ENCODE assay signal across 10 mouse cellular contexts in the genomic region with DNA sequence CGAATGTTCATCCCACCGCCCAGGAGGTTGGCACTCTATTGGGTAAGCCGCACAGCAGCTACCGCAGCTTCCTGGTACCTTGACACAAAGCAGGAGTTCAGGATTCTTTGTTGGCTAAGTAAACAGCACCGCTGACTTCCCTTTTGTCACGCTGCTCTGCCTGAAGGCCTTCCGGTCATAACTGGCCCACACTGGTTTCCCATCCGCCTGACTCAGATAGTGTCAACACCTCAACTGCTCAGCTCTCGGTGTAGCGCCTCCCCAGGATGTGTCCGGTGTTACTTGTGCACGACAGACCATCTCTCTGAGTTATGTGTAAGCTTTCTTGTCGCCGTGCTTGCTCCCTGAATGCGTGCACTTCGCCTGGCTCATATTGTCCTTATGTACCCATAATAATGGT.
DNase-seq lines count a peak whose midpoint lies in the region; ATAC-seq and TF ChIP-seq lines count a peak whose summit lies in the region.
"Had no signal": no experiment of that assay in that cellular context is flagged by ENCODE, and none has a peak within 500 bp of the region (broad histone marks: within the 10 kb centered on the region; RNA-seq: fewer than 3 reads in every experiment).

No protein-coding gene starts in this region.

- WGBS in midbrain, embryonic 11.5 days: 65% methylated on average over 16 of the region's 16 CpGs
- 64% methylated on average over 16 of the region's 16 CpGs for WGBS in midbrain, postnatal 0 days
- 52% methylated on average over 16 of the region's 16 CpGs for WGBS in intestine, embryonic 14.5 days
- WGBS in liver, embryonic 12.5 days (ENCODE audit: insufficient replicate concordance): 61% methylated on average over 16 of the region's 16 CpGs
- 57% methylated on average over 16 of the region's 16 CpGs for WGBS in stomach, embryonic 15.5 days

- no peak overlapping the region for H3K4me3 ChIP-seq in midbrain, embryonic 11.5 days (ENCODE audit: low read depth, low read length)
- H3K4me3 ChIP-seq in midbrain, postnatal 0 days (ENCODE audit: low read depth, low read length): no peak overlapping the region
- H3K4me3 ChIP-seq in intestine, embryonic 14.5 days (ENCODE audit: low read depth, low read length): no peak overlapping the region
- no peak overlapping the region for H3K4me3 ChIP-seq in liver, embryonic 12.5 days
- no peak overlapping the region for H3K4me3 ChIP-seq in stomach, embryonic 15.5 days (replicated peaks)
- H3K4me3 ChIP-seq: embryonic facial prominence, embryonic 13.5 days; megakaryocyte, embryonic 14.5 days had no signal

- ATAC-seq in midbrain, embryonic 11.5 days (ENCODE audit: low FRiP score): 0 out of 2 replicates have a peak, but pooled peaks have one; percentile 15
- no peak for ATAC-seq in midbrain, postnatal 0 days (ENCODE audit: low FRiP score)
- peak; percentile 83 for ATAC-seq in intestine, embryonic 14.5 days (replicated peaks; ENCODE audit: low FRiP score, low TSS enrichment, low read depth)
- ATAC-seq in liver, embryonic 12.5 days: peak; percentile 76
- peak; percentile 92 for ATAC-seq in stomach, embryonic 15.5 days (ENCODE audit: insufficient read depth, low FRiP score, low read depth)

- DNase-seq in midbrain, embryonic 11.5 days (ENCODE audit: low spot score, missing footprints): peak; percentile 86
- no peak for DNase-seq in midbrain, postnatal 0 days (ENCODE audit: low spot score)
- DNase-seq in intestine, embryonic 14.5 days (ENCODE audit: low spot score): no peak
- DNase-seq in layer of hippocampus, adult 9-10 months (ENCODE audit: low spot score): no peak
- no peak for DNase-seq in layer of hippocampus, postnatal 14 days (ENCODE audit: low spot score in 2 of 2)
- no peak for DNase-seq in layer of hippocampus, adult 8-10 months (ENCODE audit: low spot score in 2 of 2)

- H3K27me3 ChIP-seq in midbrain, embryonic 11.5 days (ENCODE audit: control insufficient read depth, insufficient read depth, low read length): no peaks in the 10 kb centered on the region
- no peaks in the 10 kb centered on the region for H3K27me3 ChIP-seq in midbrain, postnatal 0 days (ENCODE audit: insufficient read depth, low read length)
- H3K27me3 ChIP-seq in intestine, embryonic 14.5 days (replicated peaks; ENCODE audit: control insufficient read depth, insufficient read depth, low read length): no peaks in the 10 kb centered on the region
- no peaks in the 10 kb centered on the region for H3K27me3 ChIP-seq in liver, embryonic 12.5 days (replicated peaks)
- H3K27me3 ChIP-seq in stomach, embryonic 15.5 days (replicated peaks): no peaks in the 10 kb centered on the region
- H3K27me3 ChIP-seq: embryonic facial prominence, embryonic 13.5 days; megakaryocyte, embryonic 14.5 days had no signal

- H3K36me3 ChIP-seq in midbrain, embryonic 11.5 days (ENCODE audit: control insufficient read depth, insufficient read depth, low read length): no peaks in the 10 kb centered on the region
- no peaks in the 10 kb centered on the region for H3K36me3 ChIP-seq in midbrain, postnatal 0 days (ENCODE audit: insufficient read depth, low read length)
- no peaks in the 10 kb centered on the region for H3K36me3 ChIP-seq in intestine, embryonic 14.5 days (ENCODE audit: control insufficient read depth, insufficient read depth, low read length)
- no peaks in the 10 kb centered on the region for H3K36me3 ChIP-seq in liver, embryonic 12.5 days
- no peaks in the 10 kb centered on the region for H3K36me3 ChIP-seq in stomach, embryonic 15.5 days
- H3K36me3 ChIP-seq: embryonic facial prominence, embryonic 13.5 days had no signal

- H3K4me2 ChIP-seq in midbrain, embryonic 11.5 days: no peak overlapping the region
- H3K4me2 ChIP-seq in midbrain, postnatal 0 days (ENCODE audit: low read depth, low read length, poor library complexity, severe bottlenecking): no peak overlapping the region
- no peak overlapping the region for H3K4me2 ChIP-seq in intestine, embryonic 14.5 days (ENCODE audit: low read length)
- H3K4me2 ChIP-seq in liver, embryonic 12.5 days: no peak overlapping the region
- H3K4me2 ChIP-seq in stomach, embryonic 15.5 days: no peak overlapping the region
- H3K4me2 ChIP-seq: embryonic facial prominence, embryonic 13.5 days had no signal

- no peak overlapping the region for H3K27ac ChIP-seq in midbrain, embryonic 11.5 days (ENCODE audit: low read depth, low read length)
- no peak overlapping the region for H3K27ac ChIP-seq in midbrain, postnatal 0 days (ENCODE audit: low read depth, low read length)
- no peak overlapping the region for H3K27ac ChIP-seq in intestine, embryonic 14.5 days (ENCODE audit: low read depth)
- H3K27ac ChIP-seq in liver, embryonic 12.5 days: no peak overlapping the region
- peak overlapping the region; percentile 17; the same call in 1 of the 2 replicates for H3K27ac ChIP-seq in stomach, embryonic 15.5 days
- H3K27ac ChIP-seq: embryonic facial prominence, embryonic 13.5 days had no signal

- H3K9ac ChIP-seq in midbrain, embryonic 11.5 days (ENCODE audit: low read length): no peak overlapping the region
- H3K9ac ChIP-seq in midbrain, postnatal 0 days (replicated peaks; ENCODE audit: low read length, poor library complexity, severe bottlenecking): no peak overlapping the region
- no peak overlapping the region for H3K9ac ChIP-seq in intestine, embryonic 14.5 days (ENCODE audit: low read length)
- no peak overlapping the region for H3K9ac ChIP-seq in liver, embryonic 12.5 days
- no peak overlapping the region for H3K9ac ChIP-seq in stomach, embryonic 15.5 days
- H3K9ac ChIP-seq: embryonic facial prominence, embryonic 13.5 days had no signal

- H3K9me3 ChIP-seq in midbrain, embryonic 11.5 days (ENCODE audit: control insufficient read depth, low read length): no peaks in the 10 kb centered on the region
- H3K9me3 ChIP-seq in midbrain, postnatal 0 days (ENCODE audit: low read length): no peaks in the 10 kb centered on the region
- H3K9me3 ChIP-seq in intestine, embryonic 14.5 days (ENCODE audit: control insufficient read depth, low read length): no peaks in the 10 kb centered on the region
- no peaks in the 10 kb centered on the region for H3K9me3 ChIP-seq in liver, embryonic 12.5 days (replicated peaks)
- H3K9me3 ChIP-seq in stomach, embryonic 15.5 days: no peaks in the 10 kb centered on the region
- H3K9me3 ChIP-seq: embryonic facial prominence, embryonic 13.5 days; megakaryocyte, embryonic 14.5 days had no signal

- 0 out of 2 replicates have a peak, but pooled peaks cover 3% of the 10 kb centered on the region for H3K4me1 ChIP-seq in midbrain, embryonic 11.5 days (ENCODE audit: control insufficient read depth, insufficient read depth, low read length)
- no peaks in the 10 kb centered on the region for H3K4me1 ChIP-seq in midbrain, postnatal 0 days (ENCODE audit: insufficient read depth, low read length)
- no peaks in the 10 kb centered on the region for H3K4me1 ChIP-seq in intestine, embryonic 14.5 days (replicated peaks; ENCODE audit: control insufficient read depth, insufficient read depth, low read length)
- no peaks in the 10 kb centered on the region for H3K4me1 ChIP-seq in liver, embryonic 12.5 days
- H3K4me1 ChIP-seq in stomach, embryonic 15.5 days: no peaks in the 10 kb centered on the region
- H3K4me1 ChIP-seq: megakaryocyte, embryonic 14.5 days had no signal

- TF ChIP-seq CTCF in midbrain, postnatal 0 days (IDR thresholded peaks at IDR 0.05): no peak
